Mouse (Mus musculus) spleen, adult 2 months (tissue): ENCODE results near the gene Adra2b. TPM values are rescaled to one million over a fixed set of nuclear protein-coding genes. Genes with fewer than 3 reads are reported as not detected.

Experiments used
- DNase-seq, 2 experiments: peaks; one replicate each; pipeline versions ENCODE4 v3.0.0 to v3.0.0-alpha.2; 2012 to 2021; ENCODE audit warnings: low spot score in 2 of 2, low read depth in 1 of 2
- H3K27ac ChIP-seq: fragments of 200-500 bp; 2 replicates; pipeline ENCODE4 v1.5.1; 2012; ENCODE audit warnings: low read length, inconsistent platforms; ENCODE audit not compliant: insufficient read depth
- H3K27me3 ChIP-seq: fragments of 200-500 bp; 2 replicates; pipeline ENCODE4 v1.6.1; 2012; ENCODE audit warnings: mild to moderate bottlenecking, moderate library complexity, low read length, inconsistent platforms; ENCODE audit not compliant: control insufficient read depth, insufficient read depth
- H3K36me3 ChIP-seq: fragments of 200-500 bp; 2 replicates; pipeline ENCODE4 v1.6.1; 2012; ENCODE audit warnings: mild to moderate bottlenecking, low read length, inconsistent platforms; ENCODE audit not compliant: control insufficient read depth, insufficient read depth
- H3K4me1 ChIP-seq: fragments of 200-500 bp; 2 replicates; pipeline ENCODE4 v1.6.1; 2011; ENCODE audit warnings: inconsistent platforms; ENCODE audit not compliant: control insufficient read depth, insufficient read depth, insufficient read length
- H3K4me3 ChIP-seq: fragments of 200-500 bp; 2 replicates; pipeline ENCODE4 v1.5.1; 2011; ENCODE audit warnings: mild to moderate bottlenecking, inconsistent platforms; ENCODE audit not compliant: insufficient read depth, insufficient read length; ENCODE audit errors: extremely low read depth
- CTCF ChIP-seq: fragments of 200-500 bp; IDR thresholded peaks from 2 replicates; pipeline ENCODE4 v1.5.1; 2011; ENCODE audit warnings: mild to moderate bottlenecking, inconsistent platforms; ENCODE audit not compliant: insufficient read depth, insufficient read length, insufficient replicate concordance; ENCODE audit errors: extremely low read depth
- POLR2A ChIP-seq: fragments of 200-500 bp; IDR thresholded peaks from 2 replicates; pipeline ENCODE4 v1.6.1; 2011; ENCODE audit warnings: low read depth, low read length, inconsistent platforms
- WGBS: fragments of 180-500 bp; shearing (Covaris S2); methylation state at CpG from one replicate; pipeline ENCODE4 v1.1.7; 2018; 5-methylcytosine and 5-hydroxymethylcytosine counted together
- polyA plus RNA-seq: library from polyadenylated mRNA; depleted of rRNA; stranded (reverse); fragments of >200 nt; gene quantifications from 2 replicates; pipeline ENCODE4 v1.2.3, GENCODE M21; 2012

The Adra2b gene
- polyA plus RNA-seq, 1 experiment = 1.3 TPM

DNA sequence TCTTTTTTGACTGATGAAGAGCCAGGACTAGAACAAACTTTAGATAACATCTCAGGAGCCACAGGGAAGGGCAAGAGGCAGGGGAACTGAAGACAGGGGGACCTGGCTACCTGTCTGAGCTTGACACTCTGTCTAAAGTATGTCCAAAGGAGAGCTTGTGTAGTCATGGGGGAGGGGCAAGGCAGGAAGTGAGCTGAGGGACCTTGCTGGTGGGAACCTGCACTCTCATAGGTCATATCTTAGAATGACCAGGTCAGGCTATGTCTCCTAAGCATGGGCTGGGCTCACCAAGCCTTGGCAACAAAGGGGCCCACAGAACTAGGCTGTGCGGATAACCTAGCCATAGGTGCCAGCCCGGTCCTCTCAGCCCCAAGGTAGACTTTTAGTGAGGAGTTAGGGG is 9.1 kb downstream of the Adra2b start:
- Histone ChIP-seq H3K27ac (no peak overlapping the region), H3K27me3 (no peaks in the 10 kb centered on the region), H3K4me1 (no peaks in the 10 kb centered on the region), H3K36me3 (no peaks in the 10 kb centered on the region), H3K4me3 (no peak overlapping the region)
- 83% methylated on average over 2 of the region's 2 CpGs for WGBS
- TF ChIP-seq CTCF (no peak), POLR2A (no peak)
- no peak for DNase-seq

DNA sequence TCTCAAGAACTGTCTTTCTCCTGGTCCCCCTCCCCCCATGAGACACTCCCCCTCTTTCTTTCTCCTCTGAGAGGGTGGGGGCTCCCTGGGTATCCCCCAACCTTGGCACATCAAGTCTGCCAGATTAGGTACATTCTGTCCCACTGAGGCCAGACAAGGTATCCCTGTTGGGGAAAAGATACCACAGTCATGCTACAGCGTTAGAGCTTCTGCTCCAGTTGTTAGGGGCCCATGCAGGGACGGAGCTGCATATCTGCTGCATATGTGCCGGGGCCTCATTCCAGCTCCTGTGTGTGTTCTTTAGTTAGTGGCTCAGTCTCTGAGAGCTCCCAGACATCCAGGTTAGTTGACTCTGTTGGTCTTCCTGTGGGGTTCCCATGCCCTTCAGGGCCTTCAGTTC is 11.1 kb downstream of the Adra2b start:
- H3K36me3 ChIP-seq = no peaks in the 10 kb centered on the region
- TF ChIP-seq POLR2A (no peak), CTCF (no peak)
- 85% methylated on average over 3 of the region's 3 CpGs for WGBS
- H3K27ac ChIP-seq = no peak overlapping the region
- H3K4me3 ChIP-seq = no peak overlapping the region
- DNase-seq = no peak
- H3K27me3 ChIP-seq = no peaks in the 10 kb centered on the region
- no peaks in the 10 kb centered on the region for H3K4me1 ChIP-seq

DNA sequence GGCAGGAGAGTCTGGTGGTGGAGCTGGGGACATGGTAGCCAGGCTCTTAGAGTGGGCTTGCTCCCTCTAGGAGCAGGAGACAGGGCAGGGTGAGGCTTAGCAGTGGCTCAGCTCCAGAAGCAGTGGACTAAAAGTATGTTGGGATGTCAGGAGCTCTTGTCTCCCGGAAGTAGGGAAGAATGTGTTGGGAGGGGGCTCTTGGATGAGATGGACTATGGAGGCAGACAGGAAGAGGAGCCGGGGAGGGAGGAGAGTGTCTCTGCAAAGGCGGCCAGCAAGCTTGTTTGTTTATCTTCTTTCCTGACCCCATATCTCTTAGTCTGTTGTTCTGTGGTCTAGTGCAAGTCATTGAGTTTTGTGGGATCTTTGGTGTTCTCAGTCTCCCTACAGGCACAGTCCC is 12.1 kb downstream of the Adra2b start:
- TF ChIP-seq CTCF (no peak), POLR2A (no peak)
- 72% methylated on average over 3 of the region's 3 CpGs for WGBS
- DNase-seq = no peak
- no peaks in the 10 kb centered on the region for H3K27me3 ChIP-seq
- no peaks in the 10 kb centered on the region for H3K4me1 ChIP-seq
- H3K4me3 ChIP-seq = no peak overlapping the region
- H3K27ac ChIP-seq = no peak overlapping the region
- H3K36me3 ChIP-seq = no peaks in the 10 kb centered on the region

DNA sequence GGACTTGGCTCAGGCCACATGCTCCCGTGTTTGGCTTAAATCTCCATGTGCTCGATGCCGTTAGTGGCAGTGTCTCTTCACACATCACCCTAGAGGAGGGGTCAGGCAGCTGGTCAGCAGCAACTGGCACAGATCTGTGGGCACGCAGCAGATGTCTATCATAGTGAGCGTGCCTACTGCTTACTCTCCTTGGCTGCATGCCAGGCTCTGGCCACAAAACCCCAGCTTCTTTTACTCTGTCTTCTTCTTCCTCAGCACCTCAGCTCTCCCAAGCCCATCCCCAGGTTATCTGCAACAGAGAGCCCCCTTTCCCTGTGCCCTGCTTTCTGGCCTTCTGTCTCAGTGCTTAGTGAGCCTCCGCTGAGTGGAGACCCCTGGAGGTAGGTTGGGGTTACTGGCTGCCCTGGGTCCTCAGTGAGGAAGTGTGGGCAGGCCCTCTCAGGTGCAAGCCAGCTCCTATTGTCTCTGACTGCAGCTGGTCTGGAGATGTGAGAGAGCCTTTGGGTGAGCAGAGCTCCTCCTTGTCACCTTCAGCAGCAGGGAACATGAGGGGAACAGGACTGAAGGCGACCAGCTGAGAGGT is 12.8 kb downstream of the Adra2b start:
- Histone ChIP-seq H3K4me3 (no peak overlapping the region), H3K4me1 (no peaks in the 10 kb centered on the region), H3K27ac (no peak overlapping the region), H3K27me3 (no peaks in the 10 kb centered on the region), H3K36me3 (no peaks in the 10 kb centered on the region)
- 28% methylated on average over 7 of the region's 7 CpGs for WGBS
- DNase-seq = peak in 1 of 2 experiments; percentile 29
- TF ChIP-seq CTCF (no peak), POLR2A (no peak)

DNA sequence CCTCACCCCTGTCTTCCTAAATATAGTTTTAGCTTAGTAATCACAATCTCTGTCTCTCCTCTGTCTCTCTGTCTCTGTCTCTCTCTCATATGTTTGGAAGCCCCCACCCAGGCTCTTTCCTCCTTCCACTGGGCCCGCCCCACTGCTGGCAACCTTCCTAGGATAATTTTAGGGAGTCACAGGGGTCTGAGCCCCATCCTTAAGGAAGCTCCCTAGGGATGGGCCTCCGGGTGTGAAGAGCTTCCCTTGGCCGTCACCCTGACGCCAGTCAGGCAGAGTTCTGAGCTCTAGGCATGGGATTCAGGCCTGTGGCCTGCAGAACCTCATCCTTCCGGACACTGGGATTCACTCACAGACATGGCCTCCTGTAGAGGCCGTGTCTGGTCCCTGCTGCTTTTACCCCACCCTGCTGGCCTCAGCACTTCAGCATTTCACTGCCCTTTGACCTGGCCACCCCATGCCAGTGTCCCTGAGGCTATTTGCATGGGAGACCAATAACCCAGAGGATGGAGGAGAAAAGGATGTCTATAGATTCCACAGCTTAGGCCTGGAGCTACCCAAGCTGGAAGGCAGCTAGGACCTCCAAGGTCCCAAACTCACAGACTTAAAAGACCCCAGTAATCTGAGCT is 13.5 kb downstream of the Adra2b start:
- H3K36me3 ChIP-seq = no peaks in the 10 kb centered on the region
- 79% methylated on average over 6 of the region's 6 CpGs for WGBS
- no peak for TF ChIP-seq CTCF
- H3K4me1 ChIP-seq = no peaks in the 10 kb centered on the region
- H3K27me3 ChIP-seq = no peaks in the 10 kb centered on the region
- no peak overlapping the region for H3K27ac ChIP-seq
- no peak overlapping the region for H3K4me3 ChIP-seq
- DNase-seq = no peak

DNA sequence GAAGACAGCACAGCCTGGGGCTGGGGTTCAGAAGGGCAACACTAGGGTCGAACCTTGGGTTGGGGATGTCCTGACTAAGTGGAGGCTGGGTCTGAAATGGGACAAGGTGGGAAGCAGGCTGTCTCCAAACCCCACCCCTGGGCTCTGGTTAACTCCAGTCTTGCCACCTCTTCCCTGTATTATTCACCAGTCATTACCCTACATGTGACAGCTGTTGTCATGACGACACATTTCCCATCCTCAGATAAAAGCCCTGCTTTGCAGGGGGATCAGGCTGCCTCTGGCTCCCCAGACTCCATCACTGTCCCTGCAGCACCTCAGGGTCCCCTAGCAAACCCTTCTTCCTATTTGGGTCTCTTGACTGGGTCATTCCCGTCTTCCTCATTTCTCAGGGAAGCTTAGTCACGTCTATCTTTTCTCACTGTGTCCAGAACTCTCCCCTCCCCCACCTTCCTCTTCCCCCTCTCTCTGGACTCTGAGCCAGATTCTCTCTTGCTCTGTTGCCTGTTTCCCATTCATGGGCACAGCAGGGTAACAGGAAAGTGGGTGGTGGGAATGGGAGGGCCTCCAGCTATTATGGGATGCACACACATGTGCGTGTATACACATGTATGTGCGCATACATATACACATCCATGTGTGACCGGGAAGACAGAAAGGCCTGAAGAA is 15.1 kb downstream of the Adra2b start:
- H3K4me3 ChIP-seq = no peak overlapping the region
- 61% methylated on average over 7 of the region's 7 CpGs for WGBS
- H3K27ac ChIP-seq = no peak overlapping the region
- H3K27me3 ChIP-seq = no peaks in the 10 kb centered on the region
- H3K4me1 ChIP-seq = no peaks in the 10 kb centered on the region
- H3K36me3 ChIP-seq = no peaks in the 10 kb centered on the region
- DNase-seq = no peak
- TF ChIP-seq CTCF (no peak), POLR2A (no peak)

DNA sequence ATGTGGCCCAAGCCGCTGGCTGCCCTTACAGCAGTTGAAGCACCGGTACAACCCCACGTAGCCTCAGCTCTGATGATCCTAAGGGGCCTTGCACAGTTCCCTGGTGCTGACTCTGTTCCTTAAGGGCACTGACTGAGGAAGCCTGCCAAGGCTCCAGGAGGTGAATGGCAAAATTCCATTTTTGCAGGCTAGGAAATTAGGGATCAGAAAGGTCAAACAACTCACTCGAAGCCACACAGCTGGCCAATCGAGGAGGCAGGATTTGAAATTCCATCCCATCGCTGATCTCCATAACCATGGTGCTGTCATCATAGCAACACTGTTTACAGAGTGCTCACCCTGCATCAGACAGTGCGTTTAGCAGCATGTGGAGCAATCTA is 15.6 kb downstream of the Adra2b start:
- no peak for DNase-seq
- Histone ChIP-seq H3K4me3 (no peak overlapping the region), H3K27ac (no peak overlapping the region), H3K27me3 (no peaks in the 10 kb centered on the region), H3K36me3 (no peaks in the 10 kb centered on the region), H3K4me1 (no peaks in the 10 kb centered on the region)
- TF ChIP-seq POLR2A (no peak), CTCF (no peak)
- WGBS = 80% methylated on average over 7 of the region's 7 CpGs
